Mouse (Mus musculus) small intestine, adult 2 months (tissue): ENCODE data around the gene Dgcr6. TPM values are rescaled to one million over a fixed set of nuclear protein-coding genes. Genes with fewer than 3 reads are reported as not detected.

Experiments used
- H3K27ac ChIP-seq: fragments of 200-500 bp; 2 replicates; pipeline ENCODE4 v1.5.1; 2012; ENCODE audit warnings: low read depth, low read length, control low read depth, inconsistent platforms; ENCODE audit not compliant: insufficient read depth
- H3K27me3 ChIP-seq: fragments of 200-500 bp; 2 replicates; pipeline ENCODE4 v1.6.1; 2012; ENCODE audit warnings: mild to moderate bottlenecking, moderate library complexity, low read length, inconsistent platforms; ENCODE audit not compliant: control insufficient read depth, insufficient read depth
- H3K36me3 ChIP-seq: fragments of 200-500 bp; 2 replicates; pipeline ENCODE4 v1.6.1; 2012; ENCODE audit warnings: mild to moderate bottlenecking, low read length, control low read depth, inconsistent platforms; ENCODE audit not compliant: control insufficient read depth, insufficient read depth
- H3K4me1 ChIP-seq: fragments of 200-500 bp; 2 replicates; pipeline ENCODE4 v1.6.1; 2012; ENCODE audit warnings: low read length, inconsistent platforms, mixed read lengths; ENCODE audit not compliant: control insufficient read depth, insufficient read depth, insufficient read length
- H3K4me3 ChIP-seq: fragments of 200-500 bp; 2 replicates; pipeline ENCODE4 v1.5.1; 2012; ENCODE audit warnings: low read depth, mild to moderate bottlenecking, control low read depth, inconsistent platforms, low read length, moderate library complexity
- CTCF ChIP-seq: fragments of 200-500 bp; IDR thresholded peaks from 2 replicates; pipeline ENCODE4 v1.5.1; 2012; ENCODE audit warnings: low read depth, mild to moderate bottlenecking, control low read depth, inconsistent platforms, low read length, moderate library complexity, mixed read lengths; ENCODE audit not compliant: insufficient replicate concordance, insufficient read length; ENCODE audit errors: extremely low read depth
- POLR2A ChIP-seq: fragments of 200-500 bp; IDR thresholded peaks from 2 replicates; pipeline ENCODE4 v1.6.1; 2012; ENCODE audit warnings: low read depth, mild to moderate bottlenecking, control low read depth, inconsistent platforms, low read length, moderate library complexity
- WGBS: fragments of 180-500 bp; shearing (Covaris S2); methylation state at CpG from one replicate; pipeline ENCODE4 v1.1.7; 2018; 5-methylcytosine and 5-hydroxymethylcytosine counted together
- polyA plus RNA-seq: library from polyadenylated mRNA; depleted of rRNA; stranded (reverse); fragments of >200 nt; gene quantifications from 2 replicates; pipeline ENCODE4 v1.2.3, GENCODE M21; 2012

Dgcr6 gene
- polyA plus RNA-seq, 1 experiment, result 147 TPM

DNA sequence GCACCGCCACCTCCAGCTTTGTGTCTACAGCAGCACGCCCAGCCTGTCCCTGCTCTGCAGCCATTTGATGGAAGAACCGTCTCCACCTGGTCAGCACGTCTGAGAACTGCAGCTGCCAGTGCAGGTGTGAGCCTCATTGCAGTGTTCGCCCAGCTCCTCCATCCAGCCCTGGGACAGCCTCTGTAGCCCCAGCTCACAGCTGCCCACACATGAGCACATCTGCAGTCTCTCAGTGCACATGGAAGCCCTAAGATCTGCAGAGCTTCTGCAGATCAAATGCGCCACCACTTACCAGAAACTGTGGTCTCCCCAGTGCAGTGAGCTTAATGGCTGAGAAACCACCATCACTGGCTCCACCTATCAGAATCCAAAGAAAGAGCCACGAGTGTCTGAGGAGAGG is 27.5 kb downstream of the Dgcr6 start:
- Histone ChIP-seq H3K27me3 (no peaks in the 10 kb centered on the region), H3K36me3 (peaks cover 3% of the 10 kb centered on the region; the same call in 1 of the 2 replicates), H3K4me3 (no peak overlapping the region), H3K27ac (no peak overlapping the region), H3K4me1 (peaks cover 44% of the 10 kb centered on the region)
- no peak for TF ChIP-seq POLR2A
- 80% methylated on average over 7 of the region's 7 CpGs for WGBS

DNA sequence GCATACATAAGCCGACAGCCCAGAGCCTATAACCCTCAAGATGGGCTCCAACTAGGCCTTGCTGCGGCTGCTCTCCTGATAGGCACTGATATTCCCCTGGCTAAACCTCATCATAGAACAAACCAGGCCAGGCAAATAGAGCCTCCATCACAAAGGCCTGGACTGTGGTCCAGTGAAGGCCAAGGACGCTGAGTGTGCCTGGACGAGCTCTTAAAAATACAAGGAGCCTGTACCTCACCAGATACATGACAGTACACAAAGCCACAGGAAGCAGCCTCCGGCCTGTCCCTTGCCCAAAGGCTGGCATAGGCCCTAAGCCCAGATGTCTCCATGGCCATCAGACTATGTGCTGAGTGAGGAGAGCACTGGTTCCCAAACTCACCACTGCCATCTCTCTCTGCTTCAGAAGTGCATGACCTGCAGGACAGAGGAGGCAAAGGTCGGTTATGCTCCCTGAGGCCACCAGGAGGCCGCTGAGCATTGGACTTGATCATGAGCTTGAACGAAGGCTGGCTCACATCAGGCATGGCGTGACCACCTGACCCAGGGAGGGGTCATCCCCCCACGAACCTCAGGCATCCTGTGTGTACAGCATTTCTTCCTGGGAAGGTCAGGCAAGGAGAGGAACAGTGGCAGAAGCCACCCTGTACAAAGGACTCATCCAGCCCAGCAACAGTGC is 28.6 kb downstream of the Dgcr6 start:
- Histone ChIP-seq H3K4me1 (peaks cover 36% of the 10 kb centered on the region), H3K27ac (peak overlapping the region; percentile 97), H3K4me3 (no peak overlapping the region), H3K27me3 (no peaks in the 10 kb centered on the region), H3K36me3 (peaks cover 3% of the 10 kb centered on the region; the same call in 1 of the 2 replicates)
- 86% methylated on average over 10 of the region's 10 CpGs for WGBS
- TF ChIP-seq POLR2A (no peak), CTCF (no peak)

DNA sequence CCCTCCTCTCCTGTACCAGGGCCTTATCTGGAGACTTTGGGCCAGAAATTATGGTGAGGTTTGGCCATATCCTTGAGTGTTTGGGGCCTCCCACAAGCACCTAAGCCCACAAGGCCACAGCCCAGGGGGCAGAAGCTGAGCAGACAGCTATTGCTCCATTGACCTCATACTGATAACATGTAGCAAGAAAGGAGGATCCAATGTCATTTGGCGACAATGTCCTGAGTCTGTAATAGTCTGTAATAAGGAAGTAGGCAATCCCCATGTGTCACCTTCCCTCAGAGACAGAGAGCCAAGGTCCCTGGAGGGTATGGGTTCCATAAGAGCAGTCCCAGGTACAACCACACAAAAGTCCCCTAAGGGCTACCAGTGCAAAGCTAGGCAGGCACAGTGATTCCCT is 29.6 kb downstream of the Dgcr6 start:
- TF ChIP-seq CTCF (no peak), POLR2A (no peak)
- Histone ChIP-seq H3K36me3 (peaks cover 3% of the 10 kb centered on the region; the same call in 1 of the 2 replicates), H3K27ac (peak overlapping the region; percentile 97), H3K27me3 (no peaks in the 10 kb centered on the region), H3K4me1 (peaks cover 36% of the 10 kb centered on the region), H3K4me3 (no peak overlapping the region)
- 18% methylated on average over 1 of the region's 1 CpGs for WGBS

DNA sequence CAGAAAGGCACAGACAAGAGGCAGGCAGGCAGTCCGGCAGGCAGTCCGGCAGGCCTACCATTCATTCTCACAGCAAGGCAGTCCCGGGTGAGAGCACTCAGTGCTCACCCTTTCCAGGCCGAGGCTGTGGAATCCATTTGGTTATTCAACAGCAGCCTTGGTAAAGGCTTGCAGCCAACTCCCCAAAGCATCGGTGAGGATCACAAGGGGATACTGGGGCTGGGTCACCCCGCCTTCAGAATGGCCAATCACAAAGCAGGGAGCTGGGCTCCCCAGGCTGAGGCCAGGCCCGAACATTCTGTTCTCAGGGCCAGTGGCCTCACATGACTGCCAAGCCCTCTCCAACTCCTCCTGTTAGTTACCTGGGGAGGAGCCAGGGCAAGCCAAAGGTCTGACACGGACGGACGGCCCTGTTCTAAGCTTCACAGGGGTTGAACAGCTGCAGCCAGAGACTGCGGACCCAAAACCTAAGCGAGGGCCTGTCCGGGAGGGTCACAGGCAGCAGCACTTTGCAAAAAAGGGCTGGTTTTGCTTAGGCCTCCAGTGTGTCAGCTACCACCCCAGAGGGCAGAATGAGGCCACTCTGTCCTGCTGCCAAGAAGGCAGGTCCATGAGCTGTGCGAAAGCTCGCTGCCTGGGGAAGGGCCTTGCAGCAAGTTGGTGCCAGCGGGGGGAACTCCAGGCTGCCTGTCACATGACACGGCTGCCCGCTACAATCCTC is 30.7 kb downstream of the Dgcr6 start:
- WGBS, result 46% methylated on average over 18 of the region's 18 CpGs
- H3K27ac ChIP-seq, result peak overlapping the region; percentile 97
- peak overlapping the region; percentile 4; the same call in 1 of the 2 replicates for H3K4me3 ChIP-seq
- TF ChIP-seq POLR2A, result peak; percentile 47
- TF ChIP-seq CTCF, result no peak
- H3K4me1 ChIP-seq, result peaks cover 45% of the 10 kb centered on the region
- H3K27me3 ChIP-seq, result no peaks in the 10 kb centered on the region
- peaks cover 3% of the 10 kb centered on the region; the same call in 1 of the 2 replicates for H3K36me3 ChIP-seq

DNA sequence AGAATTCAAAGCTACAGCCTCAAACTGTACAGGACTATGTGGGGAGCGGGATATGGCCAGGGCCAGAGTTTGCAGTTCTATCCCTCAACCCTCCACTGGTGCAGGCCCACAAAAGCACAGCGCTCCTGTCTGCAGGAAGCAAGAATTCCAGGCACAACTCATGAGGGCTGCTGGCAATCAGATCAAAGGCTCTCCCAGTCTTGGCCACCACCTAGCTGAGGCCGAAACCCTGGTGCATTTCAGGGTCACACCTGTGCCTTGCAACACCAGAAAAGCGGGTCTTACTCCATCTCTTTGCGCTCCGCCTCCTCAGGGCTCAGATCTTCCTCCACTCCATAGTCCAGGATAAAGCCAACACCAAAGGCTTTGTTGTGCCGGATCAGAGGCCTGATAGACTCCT is 31.6 kb downstream of the Dgcr6 start:
- TF ChIP-seq POLR2A (no peak), CTCF (no peak)
- no peak overlapping the region for H3K27ac ChIP-seq
- H3K36me3 ChIP-seq, result peaks cover 3% of the 10 kb centered on the region; the same call in 1 of the 2 replicates
- H3K4me3 ChIP-seq, result no peak overlapping the region
- 58% methylated on average over 7 of the region's 7 CpGs for WGBS
- H3K4me1 ChIP-seq, result peaks cover 45% of the 10 kb centered on the region
- no peaks in the 10 kb centered on the region for H3K27me3 ChIP-seq

DNA sequence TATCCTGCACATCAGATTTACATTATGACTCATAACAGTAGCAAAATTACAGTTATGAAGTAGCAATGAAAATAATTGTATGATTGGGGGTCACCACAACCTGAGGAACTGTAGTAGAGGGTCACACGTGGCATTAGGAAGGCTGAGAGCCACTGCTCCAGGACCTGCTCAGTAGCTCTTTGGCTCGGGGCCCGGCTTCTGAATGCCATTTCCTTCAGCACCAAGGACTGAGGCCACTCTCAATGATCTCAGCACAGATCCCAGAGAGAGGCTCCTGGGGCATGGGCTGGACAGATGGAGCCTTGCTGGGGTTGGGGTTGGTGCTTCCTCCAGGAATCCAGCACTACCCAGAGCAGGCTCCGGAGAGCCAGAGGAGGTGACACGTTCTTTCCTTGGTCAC is 34.4 kb downstream of the Dgcr6 start:
- peak overlapping the region; percentile 68; the same call in 1 of the 2 replicates for H3K4me3 ChIP-seq
- no peak overlapping the region for H3K27ac ChIP-seq

DNA sequence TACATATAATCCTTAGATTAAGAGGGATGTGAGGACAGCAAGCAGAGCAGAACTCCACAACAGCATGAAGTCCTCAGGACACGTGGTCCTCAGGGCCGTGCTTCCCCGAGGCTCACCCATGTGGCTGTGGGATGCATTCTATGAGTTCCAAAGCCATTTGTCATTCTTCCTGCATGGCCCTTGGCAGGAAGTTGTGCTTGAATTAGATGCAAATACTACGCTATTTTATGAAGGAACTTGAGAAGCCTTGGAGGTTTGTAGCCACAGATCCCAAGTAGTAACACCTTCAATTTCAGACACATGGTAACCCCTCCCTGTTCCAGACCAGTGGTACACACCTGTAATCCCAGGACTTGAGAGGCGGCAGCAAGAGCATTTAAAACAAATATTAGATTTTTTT is 43.7 kb downstream of the Dgcr6 start:
- H3K27ac ChIP-seq, result no peak overlapping the region
- no peaks in the 10 kb centered on the region for H3K27me3 ChIP-seq
- no peaks in the 10 kb centered on the region for H3K4me1 ChIP-seq
- 46% methylated on average over 5 of the region's 5 CpGs for WGBS
- H3K4me3 ChIP-seq, result no peak overlapping the region
- TF ChIP-seq CTCF (no peak), POLR2A (no peak)
- H3K36me3 ChIP-seq, result no peaks in the 10 kb centered on the region

More for the DNA sequence above, 34.4 kb downstream of the Dgcr6 start:
- 58% methylated on average over 5 of the region's 5 CpGs for whole genome bisulfite sequencing
- Histone ChIP-seq H3K36me3 (no peaks in the 10 kb centered on the region), H3K27me3 (no peaks in the 10 kb centered on the region), H3K4me1 (peaks cover 36% of the 10 kb centered on the region)
- TF ChIP-seq CTCF (no peak), POLR2A (no peak)
